Mouse (Mus musculus) liver, embryonic 16.5 days (tissue): ENCODE data around the gene Hivep3. TPM values are rescaled to one million over a fixed set of nuclear protein-coding genes. Genes with fewer than 3 reads are reported as not detected.

Experiments
- ATAC-seq: fragments of 200-750 bp; cut with Nextera tagmentation; 2 replicates; pipeline ENCODE4 v1.8.0; 2017; ENCODE audit warnings: low read depth, mild to moderate bottlenecking, moderate number of reproducible peaks, moderate library complexity
- H3K27ac ChIP-seq: fragments of 300-500 bp; sonication (generic); 2 replicates; pipeline ENCODE4 v1.5.1; 2014; ENCODE audit warnings: mild to moderate bottlenecking, low read length
- H3K27me3 ChIP-seq: fragments of 300-500 bp; sonication (generic); 2 replicates; pipeline ENCODE4 v1.6.1; 2014; ENCODE audit warnings: low read depth, low read length, mixed read lengths; ENCODE audit not compliant: control insufficient read depth, insufficient read depth
- H3K36me3 ChIP-seq: fragments of 300-500 bp; sonication (generic); 2 replicates; pipeline ENCODE4 v1.6.1; 2014; ENCODE audit warnings: mild to moderate bottlenecking; ENCODE audit not compliant: control insufficient read depth, insufficient read depth
- H3K4me1 ChIP-seq: fragments of 300-500 bp; sonication (generic); 2 replicates; pipeline ENCODE4 v1.6.1; 2014; ENCODE audit warnings: low read depth, low read length, mixed read lengths; ENCODE audit not compliant: control insufficient read depth
- H3K4me2 ChIP-seq: fragments of 300-500 bp; sonication (generic); 2 replicates; pipeline ENCODE4 v1.6.1; 2014; ENCODE audit warnings: low read depth, low read length, mixed read lengths
- H3K4me3 ChIP-seq: fragments of 300-500 bp; sonication (generic); 2 replicates; pipeline ENCODE4 v1.5.1; 2014; ENCODE audit warnings: low read depth, mild to moderate bottlenecking, low read length
- H3K9ac ChIP-seq: fragments of 300-500 bp; sonication (generic); 2 replicates; pipeline ENCODE4 v1.6.1; 2014; ENCODE audit warnings: low read depth, low read length
- H3K9me3 ChIP-seq: fragments of 300-500 bp; sonication (generic); replicated peaks from 2 replicates; pipeline ENCODE4 v1.6.1; 2016; ENCODE audit warnings: low read length; ENCODE audit not compliant: control insufficient read depth
- WGBS: fragments of 180-500 bp; shearing (Covaris S2); extraction: QIAGEN DNeasy Blood & Tissue Kit; methylation state at CpG from one replicate; pipeline ENCODE4 v1.1.7; 2014; ENCODE audit not compliant: insufficient replicate concordance; 5-methylcytosine and 5-hydroxymethylcytosine counted together
- polyA plus RNA-seq: library from polyadenylated mRNA; unstranded; fragments of >200 nt; fragmentation: Nextera tagmentation; extraction: Ambion mirVana; gene quantifications from 2 replicates; pipeline ENCODE4 v1.2.1, GENCODE M21; 2015

Hivep3 gene
- polyA plus RNA-seq, 1 experiment from 2014 or later, result 2.1 TPM

- WGBS, result 12% methylated on average over 5 of the region's 5 CpGs
- Histone ChIP-seq H3K9ac (no peak overlapping the region), H3K27me3 (no peaks in the 10 kb centered on the region), H3K4me2 (no peak overlapping the region), H3K9me3 (no peaks in the 10 kb centered on the region), H3K4me1 (no peaks in the 10 kb centered on the region), H3K36me3 (no peaks in the 10 kb centered on the region), H3K4me3 (no peak overlapping the region), H3K27ac (no peak overlapping the region)
- no peak for ATAC-seq
These were observed 450.9 kb downstream of the Hivep3 start for GRCm38 (mm10) chr4:120184374-120184991.

GRCm38 (mm10) chr4:120186441-120186840, 452.9 kb downstream of the Hivep3 start:
- Histone ChIP-seq H3K27ac (no peak overlapping the region), H3K9me3 (no peaks in the 10 kb centered on the region), H3K4me1 (no peaks in the 10 kb centered on the region), H3K4me2 (no peak overlapping the region), H3K9ac (no peak overlapping the region), H3K27me3 (no peaks in the 10 kb centered on the region), H3K4me3 (no peak overlapping the region), H3K36me3 (no peaks in the 10 kb centered on the region)
- WGBS, result 68% methylated on average over 1 of the region's 1 CpGs
- no peak for ATAC-seq

GRCm38 (mm10) chr4:120186934-120187333, 453.4 kb downstream of the Hivep3 start:
- Histone ChIP-seq H3K9me3 (no peaks in the 10 kb centered on the region), H3K27me3 (no peaks in the 10 kb centered on the region), H3K9ac (no peak overlapping the region), H3K4me3 (no peak overlapping the region), H3K4me2 (no peak overlapping the region), H3K27ac (no peak overlapping the region), H3K4me1 (no peaks in the 10 kb centered on the region), H3K36me3 (no peaks in the 10 kb centered on the region)
- WGBS, result 3% methylated on average over 4 of the region's 4 CpGs
- no peak for ATAC-seq

Other genes with a start within 250 kb of the Hivep3 start
- 0.05 TPM in 1 of 2 replicates, not detected in the other for gene Rimkla, start 241.2 kb upstream of the Hivep3 start, polyA plus RNA-seq
- gene Foxj3, start 196.8 kb upstream of the Hivep3 start, polyA plus RNA-seq, result 5.3 and 5.4 TPM in 2 replicates
- gene Frg2f1, start 194.3 kb upstream of the Hivep3 start, polyA plus RNA-seq, result 1.3 and 1.4 TPM in 2 replicates
- gene Guca2a, start 96.1 kb upstream of the Hivep3 start, polyA plus RNA-seq, result 0.55 TPM in 1 of 2 replicates, not detected in the other
- gene Guca2b, start 74.8 kb upstream of the Hivep3 start, polyA plus RNA-seq, result 0.27 and 0.70 TPM in 2 replicates